Mouse (Mus musculus): ENCODE results near the gene Ncoa1.
"Not testable (repeated sequence)": the region's sequence is repeated elsewhere in the genome, so short reads cannot be mapped to it uniquely, and the experiment has no call there.

The Ncoa1 gene

GRCm38 (mm10) chr12:4476291-4476831 is 621 bp downstream of the Ncoa1 start:
- DNase-seq (ENCODE audit: low spot score in 2 of 2) = peak; percentile 69 to 72

GRCm38 (mm10) chr12:4475251-4475993 is 1.6 kb downstream of the Ncoa1 start:
- DNase-seq (ENCODE audit: low spot score in 2 of 2) = peak in 1 of 2 experiments; percentile 17

GRCm38 (mm10) chr12:4469115-4469514 is 7.9 kb downstream of the Ncoa1 start:
- no peak for DNase-seq (ENCODE audit: low spot score in 2 of 2)

- no peak for DNase-seq (ENCODE audit: low spot score in 2 of 2)
These were observed 13.3 kb downstream of the Ncoa1 start for GRCm38 (mm10) chr12:4463701-4464100.

GRCm38 (mm10) chr12:4462420-4462819 is 14.6 kb downstream of the Ncoa1 start:
- DNase-seq (ENCODE audit: low spot score in 2 of 2) = no peak

- DNase-seq (ENCODE audit: low spot score in 2 of 2) = no peak
These were observed 16.0 kb downstream of the Ncoa1 start for GRCm38 (mm10) chr12:4460990-4461389.

- DNase-seq (ENCODE audit: low spot score in 2 of 2) = no peak
These were observed 21.9 kb downstream of the Ncoa1 start for GRCm38 (mm10) chr12:4454956-4455565.

GRCm38 (mm10) chr12:4454248-4454647 is 22.7 kb downstream of the Ncoa1 start:
- no peak for DNase-seq (ENCODE audit: low spot score in 2 of 2)

GRCm38 (mm10) chr12:4452233-4452632 is 24.7 kb downstream of the Ncoa1 start:
- no peak for DNase-seq (ENCODE audit: low spot score in 2 of 2)

- DNase-seq (ENCODE audit: low spot score in 2 of 2) = not testable (repeated sequence)
These were observed 26.5 kb downstream of the Ncoa1 start for GRCm38 (mm10) chr12:4450485-4450884.

- no peak for DNase-seq (ENCODE audit: low spot score in 2 of 2)
These were observed 28.8 kb downstream of the Ncoa1 start for GRCm38 (mm10) chr12:4448076-4448589.

GRCm38 (mm10) chr12:4444946-4445345 is 32.0 kb downstream of the Ncoa1 start:
- DNase-seq (ENCODE audit: low spot score in 2 of 2) = no peak

- DNase-seq (ENCODE audit: low spot score in 2 of 2) = no peak
These were observed 35.5 kb downstream of the Ncoa1 start for GRCm38 (mm10) chr12:4441451-4441850.

GRCm38 (mm10) chr12:4436198-4436597 is 40.8 kb downstream of the Ncoa1 start:
- DNase-seq (ENCODE audit: low spot score in 2 of 2) = no peak

- DNase-seq (ENCODE audit: low spot score in 2 of 2) = no peak
These were observed 43.4 kb downstream of the Ncoa1 start for GRCm38 (mm10) chr12:4433549-4433948.

GRCm38 (mm10) chr12:4431978-4432377 is 45.0 kb downstream of the Ncoa1 start:
- no peak for DNase-seq (ENCODE audit: low spot score in 2 of 2)

GRCm38 (mm10) chr12:4430061-4430825 is 46.7 kb downstream of the Ncoa1 start:
- DNase-seq (ENCODE audit: low spot score in 2 of 2) = no peak

- no peak for DNase-seq (ENCODE audit: low spot score in 2 of 2)
These were observed 58.2 kb downstream of the Ncoa1 start for GRCm38 (mm10) chr12:4418824-4419223.

- no peak for DNase-seq (ENCODE audit: low spot score in 2 of 2)
These were observed 59.2 kb downstream of the Ncoa1 start for GRCm38 (mm10) chr12:4417626-4418263.

- DNase-seq (ENCODE audit: low spot score in 2 of 2) = no peak
These were observed 69.9 kb downstream of the Ncoa1 start for GRCm38 (mm10) chr12:4407085-4407484.

GRCm38 (mm10) chr12:4406155-4406554 is 70.8 kb downstream of the Ncoa1 start:
- DNase-seq (ENCODE audit: low spot score in 2 of 2) = no peak

GRCm38 (mm10) chr12:4403206-4403605 is 73.8 kb downstream of the Ncoa1 start:
- DNase-seq (ENCODE audit: low spot score in 2 of 2) = no peak
